Mouse (Mus musculus) adrenal gland, postnatal 10 days (tissue): ENCODE data around the gene Traf3ip1. TPM values are rescaled to one million over a fixed set of nuclear protein-coding genes. Genes with fewer than 3 reads are reported as not detected.

ENCODE experiments used
- DNase-seq: peaks from one replicate; pipeline ENCODE4 v3.0.0; 2021; ENCODE audit warnings: mixed read lengths
- total RNA-seq, 2 experiments: library from RNA; stranded (reverse); gene quantifications; 2 replicates each; pipeline ENCODE4 v1.2.3; 2021

Gene Traf3ip1
- total RNA-seq, 2 experiments from 2014 or later = 8.0 to 9.1 TPM

DNA sequence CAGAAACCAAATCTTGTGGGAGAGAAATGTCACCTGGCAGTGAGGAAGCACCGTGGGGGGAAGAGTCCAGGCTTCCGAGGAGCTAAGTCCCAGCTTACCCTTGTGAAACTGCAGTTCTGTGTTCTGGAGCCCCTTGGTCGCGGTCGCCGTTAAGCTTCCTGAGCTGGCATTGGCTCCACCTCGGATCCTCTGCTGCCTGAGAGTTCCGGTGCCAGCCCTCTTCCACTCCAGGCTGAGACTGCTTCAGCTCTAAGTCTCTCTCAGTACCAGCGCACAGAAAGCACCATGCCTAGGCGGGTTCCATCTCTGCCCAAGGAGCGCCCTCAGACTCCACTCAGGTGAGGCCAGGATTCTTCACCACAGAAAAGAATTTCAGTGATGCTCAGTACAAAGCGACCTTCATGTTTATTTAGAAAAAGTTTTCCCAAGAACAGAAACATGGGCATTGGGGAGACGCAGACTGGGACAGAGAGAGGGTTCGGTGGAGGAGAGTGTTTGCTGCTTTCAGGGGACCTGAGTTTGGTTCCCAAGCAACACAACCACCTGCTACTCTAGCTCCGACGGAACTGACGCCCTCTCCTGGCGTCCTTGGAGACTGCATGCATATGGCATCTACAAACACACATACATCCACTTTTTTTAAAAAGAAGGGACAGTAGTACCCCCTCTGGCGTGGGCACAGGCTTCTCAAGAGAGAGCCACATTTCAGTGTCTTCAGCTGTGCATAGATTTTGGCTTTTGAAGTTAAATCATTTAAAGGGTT is 39.7 kb downstream of the Traf3ip1 start:
- no peak for DNase-seq

DNA sequence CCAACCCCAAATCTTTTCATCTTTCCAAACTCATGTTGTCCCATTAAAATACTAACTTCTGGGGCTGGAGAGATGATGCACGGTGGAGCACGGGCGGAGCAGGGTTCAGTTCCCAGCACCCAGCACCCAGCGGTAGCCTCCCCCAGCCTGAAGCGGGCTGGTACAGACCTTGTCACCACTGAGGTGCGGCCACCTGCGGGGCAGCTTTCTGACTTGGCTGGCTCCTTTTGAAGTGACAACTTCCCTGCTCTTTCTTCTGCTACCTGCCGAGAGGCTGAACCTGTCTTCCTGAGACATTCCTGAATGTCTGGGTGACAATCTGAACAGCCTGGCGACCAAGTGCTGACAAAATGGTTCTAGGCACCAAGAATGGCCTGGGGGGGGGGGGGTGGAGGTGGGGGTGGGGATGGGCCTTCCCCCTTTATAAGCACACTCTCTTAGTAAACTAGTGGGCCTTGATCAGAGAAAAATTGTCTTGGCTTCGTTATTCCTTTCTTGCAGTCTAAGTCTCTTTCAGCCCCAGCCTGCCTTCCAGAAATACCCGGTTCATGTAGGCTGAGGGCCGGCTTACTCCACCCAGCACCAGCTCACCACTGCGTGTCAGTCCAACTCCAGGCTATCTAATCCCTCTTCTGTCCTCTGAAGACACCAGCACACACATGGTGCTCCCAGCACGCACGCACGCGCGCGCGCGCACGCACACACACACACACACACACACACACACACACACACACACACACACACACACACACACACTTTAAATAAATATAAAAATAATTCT is 43.5 kb downstream of the Traf3ip1 start:
- DNase-seq = no peak

DNA sequence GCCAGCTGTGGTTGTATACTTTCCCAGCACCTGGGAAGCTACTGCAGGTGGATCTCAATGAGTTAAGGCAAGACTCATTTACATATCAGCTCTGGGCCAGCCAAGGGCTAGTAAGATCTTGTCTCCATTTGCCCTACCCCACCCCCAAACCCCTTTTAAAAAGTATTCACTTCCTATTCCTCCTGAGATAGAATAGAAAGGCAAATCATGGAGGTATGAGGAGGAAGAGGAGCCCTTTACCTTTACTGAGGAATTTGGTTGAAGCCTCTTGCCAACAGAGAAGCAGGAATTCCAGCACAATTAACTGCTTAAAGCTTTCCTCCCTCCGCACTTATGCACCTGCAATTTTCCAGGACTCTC is 44.1 kb downstream of the Traf3ip1 start:
- DNase-seq = no peak

DNA sequence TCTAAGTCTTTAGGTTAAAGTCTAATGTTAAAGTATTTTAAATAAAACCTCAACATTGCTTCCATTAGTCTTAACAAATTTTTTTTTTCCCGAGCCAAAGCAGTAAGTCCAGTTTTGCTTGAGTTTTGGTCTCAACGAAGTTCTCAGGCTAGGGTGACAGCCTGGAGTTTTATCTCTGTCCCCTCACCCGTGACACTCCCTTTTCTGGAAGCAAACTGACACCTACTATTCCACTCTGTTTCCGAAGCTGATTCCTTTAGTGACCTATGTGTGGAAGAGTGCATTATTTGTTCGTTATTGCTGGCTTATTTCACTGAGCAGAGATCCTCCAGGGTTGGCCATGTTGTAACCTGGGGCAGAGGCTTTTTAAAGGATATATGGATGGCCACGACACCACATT is 44.8 kb downstream of the Traf3ip1 start:
- no peak for DNase-seq

DNA sequence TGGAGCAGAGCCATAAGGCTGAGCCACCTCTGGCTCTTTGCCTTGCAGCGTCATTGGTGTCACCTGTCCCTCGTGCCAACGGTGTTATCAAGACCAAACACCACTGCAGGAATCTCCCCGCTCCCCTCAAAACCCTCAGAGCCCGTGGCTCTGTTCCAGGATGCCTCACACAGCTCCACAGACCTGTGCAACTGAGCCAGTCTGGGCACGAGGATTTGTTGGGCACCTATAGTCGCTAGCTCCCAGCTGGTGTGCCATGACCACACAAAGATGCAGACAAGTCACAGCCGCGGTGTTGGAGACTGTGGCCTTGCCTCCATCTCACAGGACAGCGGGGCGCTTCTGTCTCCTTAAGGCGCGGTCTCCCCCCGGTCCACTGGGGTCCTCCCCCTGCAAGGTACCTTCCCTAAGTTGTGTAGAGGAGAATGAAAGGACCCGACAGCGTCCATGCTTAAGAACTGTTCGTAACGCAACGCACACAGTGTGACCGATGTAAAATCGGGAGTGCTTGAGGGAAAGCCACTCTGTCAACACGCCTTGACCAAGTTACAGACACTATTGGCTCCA is 45.3 kb downstream of the Traf3ip1 start:
- peak; percentile 31 for DNase-seq

DNA sequence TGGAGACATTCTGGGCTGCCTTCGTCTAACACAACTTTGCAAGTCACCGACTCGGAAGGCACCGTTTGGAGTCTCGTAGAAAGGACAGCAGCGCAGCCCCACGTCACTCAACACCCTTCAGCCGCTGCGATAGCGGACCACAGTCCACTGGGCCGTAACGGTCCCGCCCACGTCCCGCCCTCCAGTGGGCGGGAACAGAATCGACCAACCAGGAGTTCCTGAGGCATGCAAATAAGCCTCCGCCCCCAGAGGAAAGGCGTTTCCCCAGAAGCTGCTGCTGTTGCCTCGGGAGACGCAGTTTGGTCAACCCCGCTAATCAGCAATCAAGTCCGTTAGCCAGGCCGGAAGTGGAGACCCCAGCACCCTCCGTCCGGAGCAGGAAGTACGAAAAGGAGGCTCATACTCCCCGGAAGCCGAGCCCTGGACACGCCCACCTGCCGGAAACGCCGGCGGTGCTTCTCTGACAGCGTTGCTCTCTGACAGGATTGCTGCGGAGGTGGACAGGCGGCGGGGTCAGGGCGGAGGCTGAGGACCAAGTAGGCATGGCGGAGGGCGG is 45.9 kb downstream of the Traf3ip1 start, which contains the start of gene Asb1:
Asb1 (plus strand) TSS at position 274 of the 556 bp plus-strand sequence.
- DNase-seq = peak; percentile 96

DNA sequence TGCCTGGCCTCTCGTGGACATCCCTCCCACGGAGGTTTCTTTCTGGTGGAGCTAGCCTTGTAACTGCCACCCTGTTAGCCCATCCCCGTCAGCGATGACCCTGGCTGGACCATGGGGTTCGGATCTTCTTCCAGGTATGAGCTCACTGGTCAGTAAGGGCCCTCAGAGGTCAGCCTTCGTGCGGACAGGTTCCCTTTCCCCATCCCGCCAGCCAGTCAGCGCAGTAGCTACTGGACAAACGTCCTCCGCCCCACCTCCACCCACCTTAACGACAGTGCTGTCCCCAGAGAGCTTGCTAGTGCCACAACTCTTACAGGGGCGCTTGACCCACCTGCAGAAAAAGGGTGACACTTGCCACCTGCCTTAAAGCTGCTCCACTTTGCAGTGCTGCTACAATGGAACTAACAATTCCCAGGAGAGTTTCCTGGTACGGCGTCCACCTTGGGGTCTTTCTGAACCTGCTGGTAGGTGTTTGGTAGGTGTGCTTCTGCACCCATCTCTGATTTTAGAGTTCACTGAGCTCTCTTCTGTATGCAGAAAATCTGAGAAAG is 46.7 kb downstream of the Traf3ip1 start:
- no peak for DNase-seq

DNA sequence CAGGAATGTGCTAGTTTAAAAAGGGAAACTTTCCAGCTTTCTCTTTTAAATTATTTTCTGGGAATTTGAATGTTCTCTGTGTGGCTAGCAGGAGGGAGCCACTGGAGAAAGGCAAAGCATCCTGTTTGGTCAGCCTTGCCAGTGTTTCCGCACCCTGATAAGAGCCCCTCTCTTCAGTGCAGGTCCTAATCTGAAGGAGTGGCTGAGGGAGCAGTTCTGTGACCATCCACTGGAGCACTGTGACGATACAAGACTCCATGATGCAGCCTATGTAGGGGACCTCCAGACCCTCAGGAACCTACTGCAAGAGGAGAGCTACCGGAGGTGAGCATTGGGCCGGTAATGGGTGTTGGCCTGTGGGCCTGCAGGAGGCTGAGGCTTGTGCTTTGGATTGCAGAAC is 49.5 kb downstream of the Traf3ip1 start:
- DNase-seq = no peak

DNA sequence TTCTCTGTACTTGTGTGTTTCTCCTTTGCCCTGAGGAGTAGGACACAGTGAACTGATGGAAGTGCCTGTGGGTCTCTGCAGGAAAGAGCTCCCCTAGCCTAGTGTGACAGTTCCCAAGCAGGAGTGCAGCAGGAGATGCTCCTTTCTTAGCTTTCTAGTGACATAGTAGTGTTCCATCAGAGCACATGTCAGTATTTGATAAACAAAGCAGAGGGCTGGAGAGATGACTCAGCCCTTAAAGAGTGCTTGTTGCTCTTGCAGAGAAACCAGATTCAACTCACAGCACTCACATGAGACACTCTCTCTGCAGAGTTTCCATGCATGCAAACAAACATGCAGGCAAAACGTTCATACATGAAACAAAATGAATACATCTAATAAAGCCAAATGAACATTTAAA is 50.8 kb downstream of the Traf3ip1 start:
- DNase-seq = no peak

DNA sequence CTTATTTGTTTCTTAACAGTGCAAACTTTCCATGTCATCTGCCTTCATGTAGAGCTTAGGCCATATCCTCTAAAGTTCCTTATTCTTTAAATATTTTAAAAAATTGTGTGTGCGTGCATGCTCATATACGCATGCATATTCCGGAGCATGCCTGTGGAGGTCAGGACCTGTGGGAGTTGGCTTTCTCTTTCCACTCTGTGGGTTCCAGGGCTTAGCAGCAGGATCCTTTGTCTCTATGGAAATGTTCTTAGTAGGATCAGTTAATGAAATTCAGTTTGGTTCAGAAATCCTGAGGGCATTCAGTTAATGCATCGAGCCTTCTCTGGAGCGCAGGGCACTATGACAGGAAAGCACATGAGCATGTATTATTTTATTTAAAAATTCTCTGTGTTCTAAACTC is 53.1 kb downstream of the Traf3ip1 start:
- DNase-seq = no peak

DNA sequence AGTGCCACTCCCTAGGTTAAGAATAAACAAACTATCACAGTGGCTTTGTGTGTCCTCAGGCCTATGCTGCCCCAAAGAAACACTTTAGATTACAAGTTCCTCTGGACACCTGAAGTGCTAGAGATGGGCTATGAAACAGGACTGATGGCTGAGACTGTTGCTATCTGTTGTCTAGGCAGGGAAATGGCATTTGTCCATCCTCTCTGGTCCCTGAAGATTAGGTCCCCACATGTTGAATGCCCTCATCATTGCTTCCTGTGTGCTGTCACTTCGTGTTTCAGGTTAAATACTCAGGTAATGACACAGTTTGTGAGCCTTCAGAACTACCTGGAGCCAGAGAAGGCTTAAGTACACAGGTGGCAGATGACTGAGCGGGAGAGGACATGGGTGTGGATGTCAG is 54.6 kb downstream of the Traf3ip1 start:
- no peak for DNase-seq

DNA sequence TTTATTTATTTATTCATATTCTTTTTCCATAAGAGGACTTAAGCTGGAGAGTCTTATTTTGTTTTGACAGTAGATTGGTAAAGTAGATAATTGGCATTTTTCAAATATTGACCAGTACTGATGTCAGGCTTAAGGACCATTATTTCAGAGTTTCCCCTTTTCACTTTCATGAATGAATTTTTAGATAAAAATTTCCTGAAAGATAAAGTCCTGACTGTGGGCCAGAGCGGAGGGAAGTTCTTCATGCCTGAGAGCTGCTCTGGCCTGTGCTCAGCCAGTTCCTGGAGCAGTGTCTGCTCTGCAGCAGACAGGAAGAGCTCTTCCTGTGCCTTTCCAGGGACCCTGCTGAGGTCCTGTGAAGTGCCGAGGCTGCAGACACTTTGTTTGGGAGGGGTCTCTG is 62.7 kb downstream of the Traf3ip1 start:
- DNase-seq = no peak

DNA sequence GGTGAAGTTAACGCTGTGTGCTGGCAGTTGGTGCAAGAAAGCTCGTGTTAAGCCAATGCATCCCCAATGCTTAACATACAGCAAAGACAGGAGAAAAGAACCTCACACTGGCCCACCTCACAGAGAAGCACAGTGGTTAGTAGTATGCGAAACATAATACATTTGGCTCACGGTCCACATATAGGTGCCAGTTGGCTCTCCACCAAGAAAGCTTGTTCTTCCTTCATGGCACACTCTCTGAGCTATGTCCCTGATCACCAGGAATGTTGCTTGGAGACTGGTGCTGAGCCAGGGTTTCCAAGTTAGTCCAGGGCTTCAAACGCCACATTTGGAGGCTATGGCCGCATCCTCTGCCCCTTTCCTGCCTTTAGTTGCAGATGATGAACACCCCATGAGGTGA is 66.8 kb downstream of the Traf3ip1 start:
- DNase-seq = no peak

DNA sequence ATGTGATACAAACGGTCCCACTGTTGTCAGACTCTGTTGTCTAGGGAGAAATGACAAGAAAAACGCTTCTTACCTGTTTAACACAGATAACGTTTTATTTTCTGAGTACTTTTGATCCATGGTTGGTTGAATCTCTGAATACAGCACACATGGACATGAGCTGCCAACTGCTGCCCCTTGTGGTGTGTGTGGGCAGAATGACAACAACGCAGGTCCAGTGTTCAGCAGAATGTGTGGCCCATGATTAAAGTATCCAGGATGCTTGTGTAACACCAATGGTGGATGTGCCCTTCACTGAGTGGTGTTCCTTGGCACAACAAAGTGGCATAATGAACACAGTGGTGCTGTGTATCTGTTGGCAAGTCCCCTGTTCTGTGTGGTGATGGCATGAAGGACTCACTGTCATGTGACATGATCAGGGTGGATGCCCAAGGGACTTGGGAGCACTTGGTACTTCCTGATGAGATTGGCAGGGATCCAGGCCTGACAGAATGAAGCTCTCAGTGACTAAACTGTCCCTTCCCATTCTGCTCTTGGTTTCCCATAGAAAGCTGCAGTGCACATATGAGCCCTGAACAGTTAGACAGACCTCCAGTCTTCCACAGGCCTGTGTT is 68.6 kb downstream of the Traf3ip1 start:
- no peak for DNase-seq

DNA sequence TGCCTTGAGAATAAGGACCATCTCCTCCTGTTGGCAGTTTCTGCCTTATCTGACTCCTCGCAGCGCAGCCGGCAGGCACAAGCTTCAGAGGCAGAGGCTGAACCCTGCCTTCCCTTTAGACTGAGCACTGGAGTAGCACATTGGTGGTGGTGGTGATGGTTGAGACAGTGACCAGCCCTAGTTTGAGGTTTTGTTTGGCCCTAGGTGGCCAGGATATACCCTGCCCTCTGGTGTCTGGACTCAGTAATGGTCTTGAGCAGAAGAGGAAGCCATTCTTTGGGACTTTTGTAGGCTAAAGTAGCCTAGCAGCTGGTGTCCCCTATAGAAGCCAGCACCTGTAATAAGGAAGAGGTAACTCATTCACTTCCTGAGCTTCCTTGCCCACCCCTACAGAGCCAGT is 69.6 kb downstream of the Traf3ip1 start:
- DNase-seq = peak; percentile 19

DNA sequence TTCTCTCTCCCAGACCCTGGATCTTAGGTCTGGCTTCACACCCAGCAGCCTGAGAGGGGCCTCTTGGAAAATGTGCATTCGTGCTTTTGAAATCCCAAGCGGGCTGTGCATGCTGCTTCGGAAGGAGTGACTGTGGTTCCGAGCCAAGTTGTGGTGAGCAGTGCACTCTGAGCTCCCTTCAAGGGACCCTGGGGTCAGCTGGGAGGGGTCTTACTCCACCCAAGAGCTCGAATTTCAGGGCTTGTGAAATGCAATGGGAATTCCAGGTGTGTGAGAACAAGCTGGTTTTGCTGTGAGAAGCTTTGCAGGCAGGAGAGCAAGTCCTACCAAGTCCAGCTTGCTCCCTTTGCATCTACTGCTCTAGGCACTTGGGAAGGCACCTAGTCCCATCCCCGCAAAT is 70.2 kb downstream of the Traf3ip1 start:
- DNase-seq = no peak

DNA sequence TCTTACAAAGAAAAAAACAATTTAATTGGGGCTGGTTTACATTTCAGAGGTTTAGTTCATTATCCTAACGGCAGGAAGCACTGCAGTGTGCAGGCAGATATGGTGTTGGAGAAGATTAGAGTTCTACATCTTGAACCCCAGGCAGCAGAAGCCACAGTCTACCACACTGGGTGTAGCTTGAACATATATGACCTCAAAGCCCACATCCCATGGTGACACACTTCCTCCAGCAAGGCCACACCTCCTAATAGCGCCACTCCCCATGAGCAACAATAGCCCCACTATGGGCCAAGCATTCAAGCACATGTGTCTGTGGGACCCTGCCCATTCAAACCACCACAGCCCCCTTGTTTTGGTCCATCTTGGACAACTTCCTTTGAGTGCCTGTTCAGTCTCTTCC is 72.8 kb downstream of the Traf3ip1 start:
- DNase-seq = no peak

DNA sequence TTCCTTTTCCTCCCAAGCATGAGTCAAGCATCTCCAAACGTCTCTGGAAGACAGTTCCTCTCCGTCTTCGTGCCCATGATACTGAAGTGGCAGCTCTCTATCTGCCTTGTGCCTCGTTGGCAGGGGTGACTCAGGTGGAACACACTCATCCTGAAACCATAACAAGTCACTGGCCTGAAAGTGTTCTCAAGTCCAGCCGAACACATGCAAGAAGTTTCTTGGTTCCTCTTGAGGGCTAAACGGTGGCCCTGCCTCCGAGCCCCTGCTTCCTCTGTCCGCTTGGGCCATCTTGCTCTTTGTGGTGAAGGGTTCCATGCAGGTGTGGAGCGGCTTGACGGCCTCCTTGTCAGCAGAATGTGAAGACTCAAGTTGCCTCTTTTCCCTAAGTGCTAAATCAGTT is 78.0 kb downstream of the Traf3ip1 start:
- no peak for DNase-seq

DNA sequence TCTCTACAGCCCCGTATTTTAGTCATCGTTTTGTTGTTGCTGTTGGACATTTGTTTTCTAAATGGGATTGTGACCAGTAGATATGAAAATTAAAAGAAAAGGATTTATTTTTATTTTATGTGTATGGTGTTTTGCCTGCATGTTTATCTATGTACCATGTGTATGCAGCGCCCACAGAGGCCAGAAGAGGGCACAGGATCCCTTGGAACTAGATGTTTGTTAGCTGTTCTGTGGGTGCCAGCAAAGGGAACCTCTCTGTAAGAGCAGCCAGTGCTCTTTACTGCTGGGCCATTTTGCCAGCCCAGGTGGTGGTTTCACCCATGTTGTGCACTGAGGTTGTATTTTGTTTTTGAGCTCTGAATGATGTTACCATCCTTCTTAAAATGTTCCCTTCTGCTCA is 79.8 kb downstream of the Traf3ip1 start:
- peak; percentile 75 for DNase-seq

DNA sequence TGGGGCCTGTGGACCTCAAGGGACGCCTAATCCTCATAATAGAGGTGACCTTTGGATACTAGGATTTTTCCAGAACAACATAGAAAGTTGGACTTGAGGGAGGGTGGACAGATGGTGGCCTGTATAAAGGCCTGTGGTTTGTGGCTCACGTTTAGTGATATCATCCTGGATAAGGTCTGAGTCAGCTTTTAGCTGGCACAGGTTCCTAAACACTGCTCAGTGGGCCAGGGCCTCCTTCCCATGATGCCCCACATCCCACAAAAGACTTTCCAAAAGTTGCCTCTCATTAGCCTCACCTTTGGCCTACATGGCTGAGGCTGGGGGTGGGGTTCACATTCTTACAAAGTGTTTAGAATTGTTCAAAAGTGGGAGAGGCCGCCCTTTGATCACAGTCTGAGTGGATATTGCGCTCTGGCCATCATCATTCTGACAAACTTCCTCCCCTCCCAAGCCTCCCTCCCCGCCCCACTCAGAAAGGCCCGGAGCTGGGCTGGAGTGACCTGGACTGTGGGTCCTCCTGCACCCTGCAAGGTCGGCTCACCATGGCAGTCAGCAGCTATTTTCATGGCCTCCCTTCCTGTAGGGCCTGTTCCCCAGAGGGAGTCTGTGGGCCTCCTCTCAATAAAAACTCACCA is 83.6 kb downstream of the Traf3ip1 start:
- no peak for DNase-seq
